In genomic region chr12:97398582-97398945, GRCm38 (mm10) we compare ENCODE assay signal across 19 mouse cellular contexts.
"Had no signal": no experiment of that assay in that cellular context is flagged by ENCODE, and none has a peak within 500 bp of the region (broad histone marks: within the 10 kb centered on the region; RNA-seq: fewer than 3 reads in every experiment).

No protein-coding gene starts in this region.

- H3K4me3 ChIP-seq: left cerebral cortex, adult 2 months; liver, embryonic 13.5 days; megakaryocyte, embryonic 14.5 days; neural tube, embryonic 12.5 days; neural tube, embryonic 15.5 days had no signal

- H3K27me3 ChIP-seq: liver, embryonic 13.5 days; megakaryocyte, embryonic 14.5 days; neural tube, embryonic 12.5 days; neural tube, embryonic 15.5 days had no signal

- H3K9ac ChIP-seq: liver, embryonic 13.5 days; neural tube, embryonic 12.5 days; neural tube, embryonic 15.5 days had no signal

- H3K36me3 ChIP-seq: liver, embryonic 13.5 days; neural tube, embryonic 12.5 days; neural tube, embryonic 15.5 days had no signal

- H3K4me1 ChIP-seq: liver, embryonic 13.5 days; megakaryocyte, embryonic 14.5 days had no signal

- DNase-seq: kidney, adult 8-10 months; kidney, postnatal 14 days; layer of hippocampus, postnatal 36 days; liver, embryonic 13.5 days; lung, adult 2 months; midbrain, embryonic 14.5 days; right cerebral cortex, postnatal 14 days; right cerebral cortex, postnatal 4 days; thymus, adult 2 months; thymus, postnatal 14 days; thymus, postnatal 4 days had no signal

- H3K9me3 ChIP-seq: liver, embryonic 13.5 days; neural tube, embryonic 12.5 days; neural tube, embryonic 15.5 days had no signal

- ATAC-seq: intestine, embryonic 16.5 days; lung, postnatal 0 days had no signal

- H3K4me2 ChIP-seq: liver, embryonic 13.5 days; midbrain, embryonic 11.5 days; neural tube, embryonic 12.5 days; neural tube, embryonic 15.5 days had no signal

- H3K27ac ChIP-seq: left cerebral cortex, adult 2 months; liver, embryonic 13.5 days; neural tube, embryonic 12.5 days; neural tube, embryonic 15.5 days; stomach, postnatal 0 days had no signal
